Mouse (Mus musculus) stomach, embryonic 15.5 days (tissue): ENCODE measurements at regions not wholly inside any gene's neighbourhood (a gene's known extent, or its start where the extent isn't known, plus 50 kb on each side); places are given as distances from the start of the nearest gene placed in this dataset.

Experiments
- ATAC-seq: fragments of 200-750 bp; cut with Nextera tagmentation; 2 replicates; pipeline ENCODE4 v1.8.0; 2017; ENCODE audit warnings: low read depth, moderate number of reproducible peaks, moderate TSS enrichment; ENCODE audit not compliant: insufficient read depth, low FRiP score
- H3K27ac ChIP-seq: fragments of 300-500 bp; sonication (generic); 2 replicates; pipeline ENCODE4 v1.5.1; 2015; ENCODE audit warnings: mild to moderate bottlenecking, inconsistent platforms
- H3K27me3 ChIP-seq: fragments of 300-500 bp; sonication (generic); replicated peaks from 2 replicates; pipeline ENCODE4 v1.6.1; 2015; ENCODE audit warnings: inconsistent platforms
- H3K36me3 ChIP-seq: fragments of 300-500 bp; sonication (generic); 2 replicates; pipeline ENCODE4 v1.6.1; 2015; ENCODE audit warnings: inconsistent platforms
- H3K4me1 ChIP-seq: fragments of 300-500 bp; sonication (generic); 2 replicates; pipeline ENCODE4 v1.6.1; 2015; ENCODE audit warnings: inconsistent platforms
- H3K4me2 ChIP-seq: fragments of 300-500 bp; sonication (generic); 2 replicates; pipeline ENCODE4 v1.6.1; 2015; ENCODE audit warnings: mild to moderate bottlenecking, inconsistent platforms
- H3K4me3 ChIP-seq: fragments of 300-500 bp; sonication (generic); replicated peaks from 2 replicates; pipeline ENCODE4 v1.5.1; 2015; ENCODE audit warnings: inconsistent platforms
- H3K9ac ChIP-seq: fragments of 300-500 bp; sonication (generic); 2 replicates; pipeline ENCODE4 v1.6.1; 2015; ENCODE audit warnings: inconsistent platforms
- H3K9me3 ChIP-seq: fragments of 300-500 bp; sonication (generic); 2 replicates; pipeline ENCODE4 v1.6.1; 2016; ENCODE audit warnings: inconsistent platforms
- WGBS: fragments of 180-500 bp; shearing (Covaris S2); methylation state at CpG from one replicate; pipeline ENCODE4 v1.1.7; 2015; 5-methylcytosine and 5-hydroxymethylcytosine counted together

GRCm38 (mm10) chr3:148762541-148763225 is 227.7 kb downstream of the Adgrl2 start:
- no peaks in the 10 kb centered on the region for H3K4me1 ChIP-seq
- H3K9me3 ChIP-seq: no peaks in the 10 kb centered on the region
- no peak overlapping the region for H3K4me2 ChIP-seq
- no peak overlapping the region for H3K4me3 ChIP-seq
- 68% methylated on average over 11 of the region's 11 CpGs for WGBS
- H3K27me3 ChIP-seq: no peaks in the 10 kb centered on the region
- H3K27ac ChIP-seq: no peak overlapping the region
- no peaks in the 10 kb centered on the region for H3K36me3 ChIP-seq
- no peak for ATAC-seq
- H3K9ac ChIP-seq: no peak overlapping the region

- ATAC-seq: no peak
- no peaks in the 10 kb centered on the region for H3K36me3 ChIP-seq
- no peaks in the 10 kb centered on the region for H3K27me3 ChIP-seq
- no peak overlapping the region for H3K4me3 ChIP-seq
- H3K9me3 ChIP-seq: no peaks in the 10 kb centered on the region
- no peak overlapping the region for H3K27ac ChIP-seq
- no peak overlapping the region for H3K4me2 ChIP-seq
- no peaks in the 10 kb centered on the region for H3K4me1 ChIP-seq
- no peak overlapping the region for H3K9ac ChIP-seq
These were observed 228.8 kb downstream of the Adgrl2 start for GRCm38 (mm10) chr3:148761586-148761985.

GRCm38 (mm10) chr3:148759500-148759899 is 230.9 kb downstream of the Adgrl2 start:
- H3K27me3 ChIP-seq: no peaks in the 10 kb centered on the region
- no peak overlapping the region for H3K4me2 ChIP-seq
- H3K9ac ChIP-seq: no peak overlapping the region
- H3K4me1 ChIP-seq: no peaks in the 10 kb centered on the region
- WGBS: 77% methylated on average over 4 of the region's 4 CpGs
- H3K36me3 ChIP-seq: no peaks in the 10 kb centered on the region
- no peak overlapping the region for H3K27ac ChIP-seq
- H3K9me3 ChIP-seq: no peaks in the 10 kb centered on the region
- no peak overlapping the region for H3K4me3 ChIP-seq
- ATAC-seq: no peak

GRCm38 (mm10) chr3:148746234-148746633 is 244.1 kb downstream of the Adgrl2 start:
- Histone ChIP-seq H3K27me3 (no peaks in the 10 kb centered on the region), H3K4me1 (no peaks in the 10 kb centered on the region)
- no peak for ATAC-seq

GRCm38 (mm10) chr3:148744651-148745050 is 245.7 kb downstream of the Adgrl2 start:
- H3K27ac ChIP-seq: no peak overlapping the region
- H3K4me3 ChIP-seq: no peak overlapping the region
- H3K36me3 ChIP-seq: no peaks in the 10 kb centered on the region
- H3K4me2 ChIP-seq: no peak overlapping the region
- no peak for ATAC-seq
- no peaks in the 10 kb centered on the region for H3K27me3 ChIP-seq
- no peak overlapping the region for H3K9ac ChIP-seq
- H3K4me1 ChIP-seq: no peaks in the 10 kb centered on the region
- WGBS: 78% methylated on average over 2 of the region's 2 CpGs
- no peaks in the 10 kb centered on the region for H3K9me3 ChIP-seq

More at GRCm38 (mm10) chr3:148746234-148746633, 244.1 kb downstream of the Adgrl2 start:
- Histone ChIP-seq H3K4me2 (no peak overlapping the region), H3K9ac (no peak overlapping the region), H3K36me3 (no peaks in the 10 kb centered on the region), H3K9me3 (no peaks in the 10 kb centered on the region), H3K4me3 (no peak overlapping the region), H3K27ac (no peak overlapping the region)
- 91% methylated on average over 3 of the region's 3 CpGs for WGBS

GRCm38 (mm10) chr3:148734194-148734749 is 256.1 kb downstream of the Adgrl2 start:
- Histone ChIP-seq H3K9ac (no peak overlapping the region), H3K9me3 (no peaks in the 10 kb centered on the region), H3K36me3 (no peaks in the 10 kb centered on the region), H3K27me3 (no peaks in the 10 kb centered on the region), H3K27ac (no peak overlapping the region), H3K4me1 (0 out of 2 replicates have a peak, but pooled peaks cover 4% of the 10 kb centered on the region), H3K4me2 (no peak overlapping the region), H3K4me3 (no peak overlapping the region)
- WGBS: 68% methylated on average over 13 of the region's 13 CpGs
- ATAC-seq: no peak

- ATAC-seq: no peak
- no peak overlapping the region for H3K9ac ChIP-seq
- H3K27ac ChIP-seq: no peak overlapping the region
- H3K4me1 ChIP-seq: 0 out of 2 replicates have a peak, but pooled peaks cover 4% of the 10 kb centered on the region
- peak overlapping the region; percentile 11 for H3K4me2 ChIP-seq
- WGBS: 24% methylated on average over 13 of the region's 13 CpGs
- H3K9me3 ChIP-seq: no peaks in the 10 kb centered on the region
- H3K27me3 ChIP-seq: no peaks in the 10 kb centered on the region
- H3K36me3 ChIP-seq: no peaks in the 10 kb centered on the region
- H3K4me3 ChIP-seq: no peak overlapping the region
These were observed 257.0 kb downstream of the Adgrl2 start for GRCm38 (mm10) chr3:148733227-148733854.

GRCm38 (mm10) chr3:148731436-148731835 is 258.9 kb downstream of the Adgrl2 start:
- no peaks in the 10 kb centered on the region for H3K27me3 ChIP-seq
- H3K9ac ChIP-seq: no peak overlapping the region
- no peaks in the 10 kb centered on the region for H3K9me3 ChIP-seq
- no peak overlapping the region for H3K4me3 ChIP-seq
- no peaks in the 10 kb centered on the region for H3K36me3 ChIP-seq
- H3K4me1 ChIP-seq: 0 out of 2 replicates have a peak, but pooled peaks cover 4% of the 10 kb centered on the region
- H3K4me2 ChIP-seq: no peak overlapping the region
- no peak overlapping the region for H3K27ac ChIP-seq
- 97% methylated on average over 3 of the region's 3 CpGs for WGBS
- ATAC-seq: no peak

GRCm38 (mm10) chr3:148729242-148729680 is 261.1 kb downstream of the Adgrl2 start:
- Histone ChIP-seq H3K36me3 (no peaks in the 10 kb centered on the region), H3K4me1 (0 out of 2 replicates have a peak, but pooled peaks cover 4% of the 10 kb centered on the region), H3K27ac (no peak overlapping the region), H3K4me3 (no peak overlapping the region), H3K4me2 (no peak overlapping the region), H3K27me3 (no peaks in the 10 kb centered on the region), H3K9me3 (no peaks in the 10 kb centered on the region), H3K9ac (no peak overlapping the region)
- WGBS: 48% methylated on average over 7 of the region's 7 CpGs
- ATAC-seq: no peak; the same call in 1 of the 2 replicates

- ATAC-seq: no peak
- no peak overlapping the region for H3K4me3 ChIP-seq
- H3K4me1 ChIP-seq: 0 out of 2 replicates have a peak, but pooled peaks cover 1% of the 10 kb centered on the region
- H3K4me2 ChIP-seq: no peak overlapping the region
- WGBS: 78% methylated on average over 6 of the region's 6 CpGs
- no peak overlapping the region for H3K27ac ChIP-seq
- no peaks in the 10 kb centered on the region for H3K27me3 ChIP-seq
- no peaks in the 10 kb centered on the region for H3K9me3 ChIP-seq
- H3K9ac ChIP-seq: no peak overlapping the region
- H3K36me3 ChIP-seq: no peaks in the 10 kb centered on the region
These were observed 261.7 kb downstream of the Adgrl2 start for GRCm38 (mm10) chr3:148728513-148729241.

- no peaks in the 10 kb centered on the region for H3K9me3 ChIP-seq
- no peak for ATAC-seq
- H3K4me3 ChIP-seq: no peak overlapping the region
- no peaks in the 10 kb centered on the region for H3K27me3 ChIP-seq
- WGBS: 50% methylated on average over 10 of the region's 10 CpGs
- H3K4me1 ChIP-seq: no peaks in the 10 kb centered on the region
- no peak overlapping the region for H3K4me2 ChIP-seq
- H3K36me3 ChIP-seq: no peaks in the 10 kb centered on the region
- H3K9ac ChIP-seq: no peak overlapping the region
- H3K27ac ChIP-seq: no peak overlapping the region
These were observed 263.6 kb downstream of the Adgrl2 start for GRCm38 (mm10) chr3:148726596-148727331.
